Comparison of ENCODE assay signal across 18 mouse cellular contexts in the genomic region with DNA sequence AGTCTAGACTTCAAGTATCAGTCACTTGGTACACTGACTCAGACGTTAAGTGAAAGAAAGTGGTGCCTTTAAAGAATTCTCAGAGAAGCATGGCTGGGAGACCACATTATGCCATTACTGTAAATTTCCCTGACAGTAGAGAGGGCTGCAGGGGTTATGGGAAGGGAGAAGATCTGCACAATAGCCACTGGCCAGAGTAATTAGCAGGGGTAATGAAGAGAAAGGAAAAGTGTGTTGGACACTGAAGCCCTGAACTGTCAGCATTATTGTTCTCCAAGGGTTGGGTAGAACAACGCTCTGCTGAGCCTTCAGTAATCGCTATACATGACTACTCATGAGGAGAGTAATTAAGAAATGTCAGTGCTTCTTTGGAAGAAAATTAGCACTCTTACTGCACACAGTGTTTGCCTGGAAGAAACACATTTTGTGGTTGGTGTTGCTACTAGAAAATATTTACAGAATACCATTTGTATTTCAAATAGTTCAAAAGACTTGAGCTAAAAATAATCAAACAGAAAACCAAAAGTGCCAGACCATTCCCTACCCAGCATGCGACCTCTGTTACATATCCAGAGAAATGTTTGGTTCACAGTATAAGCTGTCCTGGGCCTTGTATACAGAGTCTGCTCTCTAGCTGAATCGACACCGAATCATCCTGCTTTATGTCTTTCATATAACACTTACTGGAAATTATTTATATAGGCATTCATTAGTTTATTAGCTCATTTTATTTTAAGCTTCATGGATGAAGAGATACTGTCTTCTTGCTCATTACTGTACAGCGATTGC.
A peak's percentile ranks its signal among the peaks of the same experiment; 100 is the strongest.
DNase-seq lines count a peak whose midpoint lies in the region; ATAC-seq lines count a peak whose summit lies in the region.
"Had no signal": no experiment of that assay in that cellular context is flagged by ENCODE, and none has a peak within 500 bp of the region (broad histone marks: within the 10 kb centered on the region; RNA-seq: fewer than 3 reads in every experiment).

No protein-coding gene starts in this region.

- no peak overlapping the region for H3K27ac ChIP-seq in embryonic facial prominence, embryonic 12.5 days
- H3K27ac ChIP-seq in embryonic facial prominence, embryonic 10.5 days (replicated peaks), result no peak overlapping the region
- H3K27ac ChIP-seq in neural tube, embryonic 11.5 days (ENCODE audit: low read depth, low read length), result no peak overlapping the region
- no peak overlapping the region for H3K27ac ChIP-seq in neural tube, embryonic 12.5 days
- H3K27ac ChIP-seq in heart, embryonic 11.5 days (ENCODE audit: low read depth, low read length), result no peak overlapping the region
- H3K27ac ChIP-seq: heart, embryonic 15.5 days; liver, embryonic 15.5 days had no signal

- no peaks in the 10 kb centered on the region for H3K27me3 ChIP-seq in embryonic facial prominence, embryonic 12.5 days
- no peaks in the 10 kb centered on the region for H3K27me3 ChIP-seq in embryonic facial prominence, embryonic 10.5 days (replicated peaks; ENCODE audit: low read depth, poor library complexity, severe bottlenecking)
- H3K27me3 ChIP-seq in neural tube, embryonic 11.5 days (ENCODE audit: control insufficient read depth, insufficient read depth, low read length), result no peaks in the 10 kb centered on the region
- H3K27me3 ChIP-seq in neural tube, embryonic 12.5 days (replicated peaks), result no peaks in the 10 kb centered on the region
- H3K27me3 ChIP-seq in heart, embryonic 11.5 days (ENCODE audit: control insufficient read depth, insufficient read depth, low read length), result no peaks in the 10 kb centered on the region
- H3K27me3 ChIP-seq: heart, embryonic 15.5 days; liver, embryonic 15.5 days had no signal

- no peak for DNase-seq in embryonic facial prominence, embryonic 10.5 days (ENCODE audit: low spot score)
- DNase-seq in neural tube, embryonic 11.5 days (ENCODE audit: low spot score), result peak; percentile 13
- no peak for DNase-seq in neural tube, embryonic 10.5 days (ENCODE audit: extremely low spot score, low spot score)
- DNase-seq in adrenal gland, adult (ENCODE audit: inconsistent age in 2 of 2, low spot score in 1 of 2), result no peak
- no peak for DNase-seq in heart, adult 11 months
- DNase-seq: adrenal gland, adult 2 months; cerebellum, adult 9-11 months; gastrocnemius, postnatal 25 days; kidney, postnatal 25 days; right cerebral cortex, postnatal 4 days; thymus, adult 18-20 months had no signal

- no peaks in the 10 kb centered on the region for H3K4me1 ChIP-seq in embryonic facial prominence, embryonic 12.5 days
- H3K4me1 ChIP-seq in embryonic facial prominence, embryonic 10.5 days, result no peaks in the 10 kb centered on the region
- peaks cover 2% of the 10 kb centered on the region; the same call in 1 of the 2 replicates for H3K4me1 ChIP-seq in neural tube, embryonic 11.5 days (ENCODE audit: control insufficient read depth, insufficient read depth, low read length)
- H3K4me1 ChIP-seq in neural tube, embryonic 12.5 days, result 0 out of 2 replicates have a peak, but pooled peaks cover 5% of the 10 kb centered on the region
- H3K4me1 ChIP-seq in heart, embryonic 11.5 days (ENCODE audit: control insufficient read depth, insufficient read depth, low read length), result no peaks in the 10 kb centered on the region
- H3K4me1 ChIP-seq: heart, embryonic 15.5 days; liver, embryonic 15.5 days had no signal

- no peak overlapping the region for H3K4me3 ChIP-seq in embryonic facial prominence, embryonic 12.5 days
- H3K4me3 ChIP-seq in embryonic facial prominence, embryonic 10.5 days, result no peak overlapping the region
- H3K4me3 ChIP-seq in neural tube, embryonic 11.5 days (ENCODE audit: low read depth, low read length), result no peak overlapping the region
- no peak overlapping the region for H3K4me3 ChIP-seq in neural tube, embryonic 12.5 days
- H3K4me3 ChIP-seq in heart, embryonic 11.5 days (ENCODE audit: low read depth, low read length), result no peak overlapping the region
- H3K4me3 ChIP-seq: heart, embryonic 15.5 days; liver, embryonic 15.5 days had no signal

- WGBS in embryonic facial prominence, embryonic 12.5 days, result 70% methylated on average over 7 of the region's 7 CpGs
- WGBS in embryonic facial prominence, embryonic 10.5 days, result 79% methylated on average over 7 of the region's 7 CpGs
- 72% methylated on average over 7 of the region's 7 CpGs for WGBS in neural tube, embryonic 11.5 days
- 56% methylated on average over 7 of the region's 7 CpGs for WGBS in neural tube, embryonic 12.5 days
- 75% methylated on average over 7 of the region's 7 CpGs for WGBS in heart, embryonic 11.5 days (ENCODE audit: insufficient replicate concordance)

- H3K9ac ChIP-seq in embryonic facial prominence, embryonic 12.5 days, result no peak overlapping the region
- H3K9ac ChIP-seq in neural tube, embryonic 11.5 days (ENCODE audit: low read length), result no peak overlapping the region
- no peak overlapping the region for H3K9ac ChIP-seq in neural tube, embryonic 12.5 days
- H3K9ac ChIP-seq in heart, embryonic 11.5 days (ENCODE audit: low read depth, low read length), result no peak overlapping the region
- H3K9ac ChIP-seq: heart, embryonic 15.5 days; liver, embryonic 15.5 days had no signal

- H3K36me3 ChIP-seq in embryonic facial prominence, embryonic 12.5 days, result no peaks in the 10 kb centered on the region
- H3K36me3 ChIP-seq in embryonic facial prominence, embryonic 10.5 days (replicated peaks), result no peaks in the 10 kb centered on the region
- no peaks in the 10 kb centered on the region for H3K36me3 ChIP-seq in neural tube, embryonic 11.5 days (ENCODE audit: control insufficient read depth, insufficient read depth, low read length)
- H3K36me3 ChIP-seq in neural tube, embryonic 12.5 days, result no peaks in the 10 kb centered on the region
- H3K36me3 ChIP-seq in heart, embryonic 11.5 days (ENCODE audit: control insufficient read depth, insufficient read depth, low read length), result no peaks in the 10 kb centered on the region
- H3K36me3 ChIP-seq: heart, embryonic 15.5 days; liver, embryonic 15.5 days had no signal

- no peaks in the 10 kb centered on the region for H3K9me3 ChIP-seq in embryonic facial prominence, embryonic 12.5 days
- H3K9me3 ChIP-seq in embryonic facial prominence, embryonic 10.5 days, result no peaks in the 10 kb centered on the region
- no peaks in the 10 kb centered on the region for H3K9me3 ChIP-seq in neural tube, embryonic 11.5 days (ENCODE audit: control insufficient read depth, low read length)
- no peaks in the 10 kb centered on the region for H3K9me3 ChIP-seq in neural tube, embryonic 12.5 days
- H3K9me3 ChIP-seq in heart, embryonic 11.5 days (replicated peaks; ENCODE audit: control insufficient read depth, low read length), result no peaks in the 10 kb centered on the region
- H3K9me3 ChIP-seq: heart, embryonic 15.5 days; liver, embryonic 15.5 days had no signal

- 0 out of 2 replicates have a peak, but pooled peaks have one; percentile 22 for ATAC-seq in embryonic facial prominence, embryonic 12.5 days (ENCODE audit: insufficient number of reproducible peaks, insufficient read depth, low FRiP score, low TSS enrichment)
- peak; percentile 77 for ATAC-seq in neural tube, embryonic 11.5 days (ENCODE audit: insufficient read depth, low FRiP score, low TSS enrichment)
- ATAC-seq in neural tube, embryonic 12.5 days (ENCODE audit: low FRiP score, low read depth), result peak; percentile 86
- no peak for ATAC-seq in heart, embryonic 11.5 days (replicated peaks; ENCODE audit: insufficient number of reproducible peaks, low FRiP score, low TSS enrichment)
- ATAC-seq: inflammation-experienced regulatory T-cells, adult 6 months; midbrain, embryonic 16.5 days had no signal

- H3K4me2 ChIP-seq in embryonic facial prominence, embryonic 12.5 days (replicated peaks), result no peak overlapping the region
- no peak overlapping the region for H3K4me2 ChIP-seq in neural tube, embryonic 11.5 days (ENCODE audit: low read depth)
- H3K4me2 ChIP-seq in neural tube, embryonic 12.5 days (replicated peaks), result no peak overlapping the region
- no peak overlapping the region for H3K4me2 ChIP-seq in heart, embryonic 11.5 days
- H3K4me2 ChIP-seq: heart, embryonic 15.5 days; liver, embryonic 15.5 days had no signal
